Mouse (Mus musculus) embryonic stem cell, embryonic (primary cell): Measurements from ENCODE around the gene Egfr.

Experiments
- CTCF ChIA-PET, 4 experiments: fragments of 300-600 bp in 2 of 4; fragments of 350-600 bp in 2 of 4; sonication (Branson Sonifier 250); formaldehyde crosslinking; loops; one replicate each; lab custom pipeline; 2022; ENCODE audit warnings: inconsistent platforms in 2 of 4; lab: Charles Lee
- POLR2A ChIA-PET, 4 experiments: fragments of 300-600 bp in 2 of 4; fragments of 350-600 bp in 2 of 4; sonication (Branson Sonifier 250); formaldehyde crosslinking; loops; one replicate each; lab custom pipeline; 2022; ENCODE audit warnings: antibody characterized with exemption in 4 of 4, inconsistent platforms in 1 of 4; lab: Charles Lee

The Egfr gene

DNA sequence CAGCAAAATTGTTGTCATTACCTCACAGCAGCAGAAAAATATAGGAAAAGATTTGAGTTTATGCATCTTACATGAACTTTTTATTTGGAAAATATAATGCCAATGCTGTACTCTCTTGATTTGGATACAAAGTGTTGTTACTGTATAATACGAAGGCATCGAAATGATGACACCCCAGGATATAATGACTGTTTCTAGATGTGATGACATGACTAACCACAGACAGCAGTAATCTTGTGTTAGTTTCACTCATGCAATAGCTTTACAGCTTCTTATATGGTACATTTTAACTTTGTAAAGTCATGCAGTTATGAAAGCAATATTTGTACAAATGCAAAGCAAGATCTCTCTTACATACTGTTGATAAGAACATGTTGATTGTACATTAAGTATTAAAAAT, 165.5 kb downstream of the Egfr start:
- ChIA-PET POLR2A (no interaction called here), CTCF (no interaction called here)

GRCm38 (mm10) chr11:16932159-16932558, 180.2 kb downstream of the Egfr start:
- POLR2A ChIA-PET = interaction anchor here in 1 of 4 experiments (0.6 kb wide), 1 partner anchor 94 kb away, joined by 3 read pairs; no protein-coding TSS in a partner anchor
- CTCF ChIA-PET = no interaction called here

DNA sequence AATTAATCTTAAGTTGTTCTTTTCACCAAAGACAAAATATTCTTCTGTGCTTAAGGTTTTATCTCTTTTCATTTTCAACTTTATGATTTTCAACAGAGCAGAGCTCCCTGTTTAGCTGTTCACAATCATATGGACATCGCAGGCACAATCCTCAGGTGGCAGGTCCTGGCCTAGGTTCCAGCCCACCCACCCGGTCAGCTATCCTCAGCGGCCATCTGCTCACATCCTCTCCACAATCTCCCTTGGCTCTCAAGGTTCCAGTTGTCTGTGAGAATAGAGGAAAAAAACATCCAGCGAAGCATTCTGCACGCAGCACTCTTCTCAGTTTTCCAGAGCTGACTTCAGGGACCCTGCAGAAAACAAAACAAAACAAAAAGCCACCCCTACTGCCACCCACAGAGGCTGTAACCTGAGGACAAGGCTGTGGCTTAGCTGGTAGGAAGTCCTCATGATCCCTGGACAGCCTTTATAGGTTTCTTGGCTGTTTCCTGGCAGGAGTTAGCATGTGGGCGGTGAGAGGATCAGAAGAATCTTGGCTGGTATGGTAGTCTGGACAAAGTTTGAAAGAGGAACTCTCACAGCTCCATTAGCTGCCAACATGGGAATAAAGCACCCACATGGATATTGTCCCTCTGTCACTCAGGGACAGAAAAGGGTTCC, 183.7 kb downstream of the Egfr start:
- ChIA-PET POLR2A (no interaction called here), CTCF (no interaction called here)

- ChIA-PET CTCF (no interaction called here), POLR2A (interaction anchor here in 2 of 4 experiments (0.6 to 3.1 kb wide), 2 partner anchors 9 to 118 kb away, joined by 4 to 13 read pairs; no protein-coding TSS in a partner anchor)
Measured at GRCm38 (mm10) chr11:16941103-16941793, 189.2 kb downstream of the Egfr start.

GRCm38 (mm10) chr11:16941973-16942452, 190.0 kb downstream of the Egfr start:
- POLR2A ChIA-PET = interaction anchor here in 2 of 4 experiments (0.6 to 3.1 kb wide), 2 partner anchors 8 to 118 kb away, joined by 4 to 13 read pairs; no protein-coding TSS in a partner anchor
- CTCF ChIA-PET = no interaction called here

DNA sequence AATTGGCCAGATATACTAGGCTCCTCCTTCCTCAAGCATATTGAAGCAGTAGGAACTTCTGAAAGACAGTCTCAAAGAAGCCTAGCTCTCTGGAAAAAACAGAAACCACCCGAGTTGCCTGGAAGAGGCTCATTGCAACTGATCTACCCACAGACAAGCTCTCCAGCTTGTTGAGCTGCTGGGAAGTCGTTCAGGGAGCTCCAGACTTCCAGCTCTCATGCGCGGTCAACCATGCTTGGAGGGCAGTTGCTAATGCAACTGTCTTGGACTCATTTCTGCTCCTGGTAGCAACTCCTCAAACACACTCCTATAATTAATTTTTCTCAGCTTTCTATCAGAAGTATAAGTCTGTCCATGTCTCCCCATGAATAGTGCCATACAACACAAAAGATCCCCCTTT, 191.0 kb downstream of the Egfr start:
- ChIA-PET CTCF (interaction anchor here in 1 of 4 experiments (0.6 kb wide), 1 partner anchor 16 kb away, joined by 10 read pairs; no protein-coding TSS in a partner anchor), POLR2A (interaction anchor here in 1 of 4 experiments (1.1 kb wide), 1 partner anchor 8 kb away, joined by 3 read pairs; the partner anchor contains the start of gene Fbxo48)

DNA sequence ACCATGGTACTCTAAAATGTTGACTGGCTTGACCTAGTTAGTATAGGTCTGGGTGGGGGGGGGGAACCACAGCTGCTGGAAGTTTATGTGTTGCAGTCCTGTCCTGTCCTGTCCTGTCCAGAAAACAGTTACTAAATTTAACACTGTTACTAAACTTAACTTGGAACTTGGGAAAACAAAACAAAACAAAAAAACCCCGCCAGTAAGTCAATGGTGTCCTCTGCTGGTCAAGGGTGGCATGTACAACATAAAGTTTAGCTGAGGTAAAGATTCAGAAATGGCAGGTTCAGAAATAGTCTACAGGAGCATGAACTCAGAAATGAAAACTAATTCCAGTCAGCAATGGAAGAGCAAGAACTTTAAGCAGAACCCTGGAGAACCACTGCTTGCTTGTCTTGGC, 196.8 kb downstream of the Egfr start:
- POLR2A ChIA-PET = interaction anchor here in 3 of 4 experiments (0.6 to 3.4 kb wide), 10 partner anchors 12 to 441 kb away, joined by 3 to 10 read pairs (median 4); partner anchors contain the start of genes Ppp3r1 (in 1 of the 3) and Sec61g (in 1 of the 3)
- CTCF ChIA-PET = interaction anchor here (0.7 to 1.2 kb wide), 7 partner anchors 40 to 688 kb away, joined by 3 to 7 read pairs (median 4); partner anchors contain the start of gene Sec61g (in 1 of the 4)

DNA sequence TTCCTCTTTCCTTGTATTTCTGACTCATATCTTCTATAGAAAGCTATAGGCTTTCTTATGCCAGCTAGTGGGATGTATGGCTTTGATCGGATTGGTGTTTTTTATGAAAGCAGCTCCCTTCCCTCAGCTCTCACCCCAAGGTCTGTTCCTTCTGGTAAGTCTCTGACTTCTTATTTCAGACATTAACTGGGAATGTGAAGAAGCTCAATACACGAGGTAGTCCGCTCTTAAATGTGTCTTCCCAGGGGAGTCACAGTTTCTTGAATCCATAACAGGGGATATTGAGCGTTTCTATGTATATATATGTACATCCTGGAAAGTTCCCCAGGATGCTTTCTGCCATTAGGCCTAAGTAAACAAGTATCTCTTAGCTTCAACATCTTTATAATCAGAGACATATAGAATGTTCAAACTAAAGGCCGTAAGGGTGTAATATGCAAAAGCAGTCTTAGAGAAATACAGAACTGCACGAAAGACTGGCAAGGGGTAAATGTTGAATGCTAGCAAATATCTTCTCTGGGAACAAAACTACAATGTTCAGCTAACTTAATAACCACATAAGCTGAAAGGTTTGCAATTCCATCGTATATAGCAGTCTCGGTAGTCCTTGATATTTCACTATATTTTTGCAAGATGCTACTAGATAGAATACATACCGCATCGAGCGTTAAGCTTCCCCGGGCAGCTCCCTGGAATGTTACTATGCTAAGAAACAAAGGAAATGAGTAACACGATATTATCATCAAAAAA, 198.4 kb downstream of the Egfr start:
- POLR2A ChIA-PET = interaction anchor here in 3 of 4 experiments (0.7 to 3.4 kb wide), 35 partner anchors 8 to 454 kb away, joined by 3 to 19 read pairs (median 5); partner anchors contain the start of genes Sec61g (in 3 of the 3), C1d (in 1 of the 3) and Pno1 (in 1 of the 3)
- CTCF ChIA-PET = interaction anchor here in 1 of 4 experiments (0.6 kb wide), 2 partner anchors 240 to 343 kb away, joined by 3 read pairs; no protein-coding TSS in a partner anchor

DNA sequence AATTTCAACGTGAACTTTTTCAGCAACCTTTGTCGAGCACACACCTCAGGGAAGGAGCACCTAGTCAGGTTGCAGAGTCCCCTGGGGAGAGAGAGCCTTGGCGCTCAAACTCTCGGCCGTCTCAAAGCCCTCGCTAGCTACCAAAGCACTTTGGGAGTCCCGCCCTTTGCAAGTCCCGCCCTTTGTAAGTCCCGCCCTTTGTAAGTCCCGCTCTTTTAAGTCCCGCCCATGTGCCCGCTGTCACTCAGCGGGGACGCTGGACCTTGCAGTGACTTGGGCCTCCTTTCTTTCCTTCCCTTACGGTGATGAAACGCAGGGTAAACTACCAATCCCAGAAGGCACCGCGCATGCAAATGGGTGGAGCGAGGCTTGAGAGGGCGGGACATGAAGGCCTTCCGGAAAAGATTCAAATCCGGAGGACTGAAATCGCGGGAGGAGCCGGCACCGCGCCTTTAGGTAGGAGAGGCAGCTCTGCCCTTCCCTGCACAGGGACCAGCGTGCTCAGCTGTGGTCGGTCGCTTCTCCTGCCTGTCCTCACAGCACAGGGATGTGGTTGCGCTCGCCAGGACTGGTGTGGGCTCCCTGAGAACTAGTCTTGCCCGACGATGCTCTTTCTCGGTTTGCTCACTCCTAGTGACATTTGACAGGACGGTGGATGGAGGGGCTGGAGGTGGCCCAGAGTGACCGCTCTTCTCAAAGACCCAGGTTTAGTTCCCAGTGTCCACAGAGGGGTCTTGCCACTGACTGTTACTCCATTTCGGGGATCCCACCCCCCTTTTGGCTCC, 199.2 kb downstream of the Egfr start, which contains the start of gene Fbxo48:
Fbxo48 (plus strand) TSS at position 400 of the 785 bp plus-strand sequence.
- POLR2A ChIA-PET = interaction anchor here in 3 of 4 experiments (0.5 to 3.4 kb wide), 37 partner anchors 8 to 455 kb away, joined by 3 to 19 read pairs (median 4); partner anchors contain the start of genes Sec61g (in 3 of the 3), C1d (in 1 of the 3) and Pno1 (in 1 of the 3)
- CTCF ChIA-PET = no interaction called here

DNA sequence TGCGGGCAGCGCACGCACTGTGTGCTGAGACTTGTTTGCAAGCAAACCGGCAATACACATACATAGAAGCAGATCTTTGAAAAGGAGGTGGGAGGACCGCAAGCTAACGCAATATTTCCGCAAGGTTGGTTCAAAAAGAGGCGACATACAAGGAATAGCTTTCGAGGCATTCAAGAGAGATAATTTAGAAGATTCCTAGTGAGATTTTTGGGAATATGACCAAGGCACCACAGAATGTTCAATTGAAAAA, 199.7 kb downstream of the Egfr start:
- ChIA-PET CTCF (no interaction called here), POLR2A (interaction anchor here in 3 of 4 experiments (1.1 to 2.7 kb wide), 14 partner anchors 9 to 453 kb away, joined by 3 to 19 read pairs (median 5); partner anchors contain the start of genes Sec61g (in 2 of the 3) and C1d (in 1 of the 3))

DNA sequence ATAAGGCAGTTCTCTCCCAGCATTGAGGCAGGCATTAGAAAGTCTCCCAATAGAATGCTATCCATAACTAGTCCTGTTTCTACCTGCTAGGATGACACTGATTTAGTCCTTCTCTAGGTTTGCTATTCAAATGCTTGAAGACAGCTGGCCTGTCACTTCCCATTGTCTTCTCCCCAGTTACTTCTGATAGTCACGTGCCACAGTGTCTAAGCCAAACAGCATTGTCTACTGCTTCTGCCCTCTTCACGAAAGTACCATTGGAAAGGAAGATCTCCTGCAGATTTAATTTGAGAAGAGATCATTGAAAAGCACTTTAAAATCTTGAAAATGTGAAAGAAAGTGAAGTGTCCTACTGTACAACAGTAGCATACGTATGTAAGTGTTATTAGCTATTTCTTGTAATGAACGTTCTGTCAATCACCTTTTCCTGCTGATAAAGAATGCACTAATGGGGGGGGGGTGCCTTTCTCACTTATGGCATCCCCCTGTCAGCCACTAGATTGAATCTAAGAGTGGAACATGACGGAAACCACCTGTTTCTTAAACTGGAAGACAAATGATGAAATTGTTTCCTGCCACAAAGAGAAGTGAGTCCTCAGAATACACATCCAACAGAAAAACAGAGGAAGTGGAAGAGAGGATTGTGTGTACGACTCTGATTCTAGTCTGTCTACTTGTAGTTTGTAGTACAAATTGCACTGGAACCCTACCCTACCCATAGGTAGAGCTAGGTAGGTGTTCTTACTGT, 204.3 kb downstream of the Egfr start:
- CTCF ChIA-PET = interaction anchor here in 1 of 4 experiments (0.6 kb wide), 1 partner anchor 51 kb away, joined by 8 read pairs; no protein-coding TSS in a partner anchor

GRCm38 (mm10) chr11:16957030-16957429, 205.0 kb downstream of the Egfr start:
- ChIA-PET CTCF (no interaction called here), POLR2A (no interaction called here)

More for the DNA sequence above, 204.3 kb downstream of the Egfr start:
- POLR2A ChIA-PET = interaction anchor here in 2 of 4 experiments (0.6 kb wide), 2 partner anchors 166 to 236 kb away, joined by 3 to 5 read pairs; no protein-coding TSS in a partner anchor

GRCm38 (mm10) chr11:16958520-16958919, 206.5 kb downstream of the Egfr start:
- ChIA-PET POLR2A (no interaction called here), CTCF (no interaction called here)
